Mouse (Mus musculus) CD4-positive naive resting alpha-beta T cell, adult 76 days (primary cell): ENCODE results near the gene Gm5935. TPM values are rescaled to one million over a fixed set of nuclear protein-coding genes. Genes with fewer than 3 reads are reported as not detected.

Experiments
- total RNA-seq: library from RNA; stranded (reverse); gene quantifications from one replicate; pipeline ENCODE4 v1.2.4, GENCODE M21; 2023

The Gm5935 gene
- total RNA-seq: not detected

GRCm38 (mm10) chrX:24775064-24775463 lies at the start of gene Gm5935:
Gene Gm5935 (minus strand): TSS chrX:24775164.

Other genes with a start within 250 kb of the Gm5935 start
- gene Gm4297, start 200.3 kb downstream of the Gm5935 start, total RNA-seq: not detected